Comparison of ENCODE assay signal across 8 mouse cellular contexts in the genomic region with DNA sequence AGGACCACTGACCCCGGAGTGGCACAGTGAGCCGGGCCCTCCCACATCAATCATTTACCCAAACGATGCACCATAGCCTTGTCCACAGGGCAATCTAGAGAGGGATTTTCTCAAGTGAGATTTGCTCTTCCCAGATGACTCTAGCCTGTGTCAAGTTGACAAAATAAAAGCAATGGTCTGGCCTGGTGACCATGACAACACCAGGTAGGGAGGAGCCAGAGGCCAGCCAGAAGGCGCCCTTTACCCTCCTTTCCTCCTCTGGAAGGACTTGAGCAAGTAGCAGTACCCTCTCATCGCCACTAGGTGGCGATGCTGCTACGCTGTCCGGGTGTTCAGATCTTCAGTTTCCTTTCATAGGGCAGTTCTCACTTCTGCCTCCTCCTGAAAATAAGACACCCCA. TPM values are rescaled to one million over a fixed set of nuclear protein-coding genes. Genes with fewer than 3 reads are reported as not detected.
A peak's percentile ranks its signal among the peaks of the same experiment; 100 is the strongest.
DNase-seq lines count a peak whose midpoint lies in the region; ATAC-seq and TF ChIP-seq lines count a peak whose summit lies in the region.

No protein-coding gene starts in this region.

- 10% methylated on average over 8 of the region's 8 CpGs for WGBS in liver, adult 2 months
- 22% methylated on average over 8 of the region's 8 CpGs for WGBS in stomach, embryonic 14.5 days

- no peaks in the 10 kb centered on the region for H3K4me1 ChIP-seq in liver, adult 2 months (ENCODE audit: control insufficient read depth, insufficient read depth, low read length)
- no peaks in the 10 kb centered on the region for H3K4me1 ChIP-seq in stomach, embryonic 14.5 days (ENCODE audit: control insufficient read depth, insufficient read depth, low read length)

- no peak overlapping the region for H3K27ac ChIP-seq in liver, adult 2 months (replicated peaks; ENCODE audit: insufficient read depth, low read depth, low read length)
- no peak overlapping the region for H3K27ac ChIP-seq in stomach, embryonic 14.5 days (ENCODE audit: low read length)

- no peaks in the 10 kb centered on the region for H3K79me2 ChIP-seq in liver, adult 2 months (ENCODE audit: control insufficient read depth, insufficient read depth, low read length)

- H3K9ac ChIP-seq in liver, adult 2 months (ENCODE audit: low read depth, low read length) = no peak overlapping the region
- no peak overlapping the region for H3K9ac ChIP-seq in stomach, embryonic 14.5 days (replicated peaks; ENCODE audit: low read depth, low read length)

- H3K9me3 ChIP-seq in stomach, embryonic 14.5 days (ENCODE audit: control insufficient read depth, low read depth, low read length) = no peaks in the 10 kb centered on the region

- no peaks in the 10 kb centered on the region for H3K36me3 ChIP-seq in liver, adult 2 months (ENCODE audit: control insufficient read depth, insufficient read depth, low read length)
- no peaks in the 10 kb centered on the region for H3K36me3 ChIP-seq in stomach, embryonic 14.5 days (ENCODE audit: control insufficient read depth, insufficient read depth, low read length)

- no peak overlapping the region for H3K4me3 ChIP-seq in liver, adult 2 months (ENCODE audit: insufficient read depth, low read depth, low read length)
- H3K4me3 ChIP-seq in stomach, embryonic 14.5 days (ENCODE audit: low read depth, low read length) = no peak overlapping the region

- DNase-seq in ovary, adult 18-20 months (ENCODE audit: low spot score) = peak; percentile 10
- DNase-seq in ovary, postnatal 10 days (ENCODE audit: low spot score) = no peak
- peak; percentile 53 for DNase-seq in cerebellum, adult 8-10 months
- DNase-seq in forelimb bud, embryonic 11.5 days (ENCODE audit: low read depth, low spot score) = peak; percentile 91
- DNase-seq in induced T-regulatory cell, adult 2 months (ENCODE audit: low read depth) = peak; percentile 84
- DNase-seq in liver, adult 2 months (ENCODE audit: extremely low read depth, low read depth, low spot score) = peak; percentile 54
- peak; percentile 84 for DNase-seq in naive thymus-derived CD4-positive, alpha-beta T cell, adult 2 months (ENCODE audit: low read depth)

- H3K27me3 ChIP-seq in liver, adult 2 months (ENCODE audit: control insufficient read depth, insufficient read depth, low read length) = no peaks in the 10 kb centered on the region
- no peaks in the 10 kb centered on the region for H3K27me3 ChIP-seq in stomach, embryonic 14.5 days (ENCODE audit: control insufficient read depth, insufficient read depth, low read length)

- peak; percentile 61; the same call in 1 of the 2 replicates for ATAC-seq in stomach, embryonic 14.5 days (ENCODE audit: insufficient number of reproducible peaks, insufficient read depth, low FRiP score, low read depth)

- TF ChIP-seq POLR2A in liver, adult 2 months (IDR thresholded peaks at IDR 0.05; ENCODE audit: extremely low read depth, insufficient read depth, low read length) = no peak

- no peak overlapping the region for H3K4me2 ChIP-seq in stomach, embryonic 14.5 days (replicated peaks; ENCODE audit: low read depth, low read length)

- peak; percentile 93 for TF ChIP-seq CTCF in liver, adult 2 months (IDR thresholded peaks at IDR 0.05; ENCODE audit: low read depth, low read length)

RNA-seq across cellular contexts. Expression of gene Eif1b, which starts 58.3 kb away (rescaled TPM):
- total RNA-seq in liver, adult 2 months (2014; rRNA removed) = 14.7 and 18.8 TPM in 2 replicates
- polyA plus RNA-seq in liver, adult 2 months (2012; rRNA removed) = 19.9 and 22.3 TPM in 2 replicates
- polyA plus RNA-seq in stomach, embryonic 14.5 days (2014; fragmentation: Nextera tagmentation; extraction: Ambion mirVana) = 178 and 187 TPM in 2 replicates
